Mouse (Mus musculus) liver, embryonic 14.5 days (tissue): ENCODE measurements around the gene Plgrkt.

Source experiments
- CTCF ChIP-seq: IDR thresholded peaks from 2 replicates; pipeline ENCODE4 v1.5.1; 2016; ENCODE audit warnings: antibody characterized with exemption, low read depth, control low read depth
- EP300 ChIP-seq: IDR thresholded peaks from 2 replicates; pipeline ENCODE4 v1.6.1; 2016; ENCODE audit warnings: antibody characterized with exemption, low read depth

- TF ChIP-seq CTCF: no peak
- no peak for TF ChIP-seq EP300
These were observed 58.4 kb downstream of the Plgrkt start for GRCm38 (mm10) chr19:29308832-29309231.
